Mouse (Mus musculus) yolk sac, embryonic 10.5 days (tissue): ENCODE measurements at regions not wholly inside any gene's neighbourhood (a gene's known extent, or its start where the extent isn't known, plus 50 kb on each side); places are given as distances from the start of the nearest gene placed in this dataset.
A peak's percentile ranks its signal among the peaks of the same experiment; 100 is the strongest.

Experiments used
- DNase-seq: peaks from one replicate; pipeline ENCODE4 v3.0.0-alpha.2; 2017; ENCODE audit warnings: low spot score

GRCm38 (mm10) chr6:51701253-51702020, 177.7 kb downstream of the Snx10 start:
- DNase-seq = no peak

- peak; percentile 19 for DNase-seq
Observed at GRCm38 (mm10) chr6:51702456-51703171, 178.9 kb downstream of the Snx10 start.

- no peak for DNase-seq
Observed at GRCm38 (mm10) chr6:51708011-51708410, 184.3 kb downstream of the Snx10 start.

GRCm38 (mm10) chr6:51708668-51709339, 185.1 kb downstream of the Snx10 start:
- DNase-seq = no peak

GRCm38 (mm10) chr6:51709340-51710067, 185.8 kb downstream of the Snx10 start:
- peak; percentile 60 for DNase-seq

- no peak for DNase-seq
Observed at GRCm38 (mm10) chr6:51710153-51710552, 186.5 kb downstream of the Snx10 start.

- no peak for DNase-seq
Observed at GRCm38 (mm10) chr6:51710926-51711615, 187.4 kb downstream of the Snx10 start.

- no peak for DNase-seq
Observed at GRCm38 (mm10) chr6:51711616-51711970, 187.9 kb downstream of the Snx10 start.

- no peak for DNase-seq
Observed at GRCm38 (mm10) chr6:51715158-51715840, 191.6 kb downstream of the Snx10 start.

- DNase-seq = no peak
Observed at GRCm38 (mm10) chr6:51717386-51717785, 193.7 kb downstream of the Snx10 start.

- peak; percentile 76 for DNase-seq
Observed at GRCm38 (mm10) chr6:51720705-51721104, 197.0 kb downstream of the Snx10 start.

- DNase-seq = no peak
Observed at GRCm38 (mm10) chr6:51723053-51723452, 199.4 kb downstream of the Snx10 start.

GRCm38 (mm10) chr6:51727191-51727590, 203.5 kb downstream of the Snx10 start:
- no peak for DNase-seq

- DNase-seq = no peak
Observed at GRCm38 (mm10) chr6:51728816-51729562, 205.3 kb downstream of the Snx10 start.

GRCm38 (mm10) chr6:51730564-51731351, 207.1 kb downstream of the Snx10 start:
- no peak for DNase-seq

GRCm38 (mm10) chr6:51732298-51732895, 208.7 kb downstream of the Snx10 start:
- no peak for DNase-seq

- DNase-seq = no peak
Observed at GRCm38 (mm10) chr6:51736051-51736450, 212.3 kb downstream of the Snx10 start.

GRCm38 (mm10) chr6:51743105-51743660, 219.5 kb downstream of the Snx10 start:
- no peak for DNase-seq

- DNase-seq = no peak
Observed at GRCm38 (mm10) chr6:51744607-51745006, 220.9 kb downstream of the Snx10 start.
